Mouse (Mus musculus): ENCODE measurements around the gene Tmem95.

DNA sequence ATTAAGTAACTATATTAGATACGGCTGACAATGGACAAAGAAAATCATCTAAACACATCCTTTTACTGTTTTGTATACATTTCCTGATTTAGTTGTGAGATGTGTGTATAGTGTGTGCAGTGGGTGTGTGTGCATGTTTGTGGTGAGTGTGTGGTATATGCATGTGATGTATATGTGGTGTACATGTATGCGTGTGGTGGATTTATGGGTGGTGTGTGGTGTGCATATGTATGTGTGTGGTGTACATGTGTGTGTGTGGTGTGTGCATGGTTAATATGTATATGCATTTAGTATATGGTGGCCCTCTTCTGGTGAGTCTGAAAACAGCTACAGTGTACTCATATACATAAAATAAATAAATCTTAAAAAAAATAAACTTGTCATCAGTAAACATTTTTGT, 49.7 kb upstream of the Tmem95 start:
- no peak for TF ChIP-seq CTCF (IDR thresholded peaks at IDR 0.05; ENCODE audit: insufficient read depth, low read depth, low read length)
- no peak for TF ChIP-seq POLR2A (IDR thresholded peaks at IDR 0.05; ENCODE audit: insufficient read depth, low read depth, low read length)

All from olfactory bulb, adult 2 months (tissue).